Mouse (Mus musculus) lung, postnatal 36 days (tissue): ENCODE data around the gene Cabp2.
A peak's percentile ranks its signal among the peaks of the same experiment; 100 is the strongest.
"Not testable (repeated sequence)": the region's sequence is repeated elsewhere in the genome, so short reads cannot be mapped to it uniquely, and the experiment has no call there.

Source experiments
- DNase-seq: peaks from one replicate; pipeline ENCODE4 v3.0.0; 2022; ENCODE audit warnings: mixed read lengths

Cabp2 gene

DNA sequence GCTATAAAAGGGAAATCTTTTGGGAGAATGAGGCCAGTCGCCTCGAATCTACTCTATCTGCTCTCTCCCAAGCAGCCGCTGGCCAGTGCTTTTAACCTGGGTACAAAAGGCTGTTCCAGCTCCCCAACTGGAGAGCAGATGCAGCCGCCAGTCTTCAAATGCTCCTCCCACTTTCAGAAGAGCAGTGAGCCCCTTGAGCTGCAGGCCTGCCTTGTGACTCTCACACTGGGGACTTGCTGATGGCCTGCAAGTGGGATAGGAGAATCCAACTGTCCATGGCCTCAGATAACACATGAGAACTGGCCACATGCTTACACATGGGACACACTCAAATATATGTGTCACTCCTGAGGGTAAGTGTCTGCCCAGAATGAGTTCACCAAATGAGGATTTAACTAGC is 24.7 kb upstream of the Cabp2 start:
- no peak for DNase-seq

- DNase-seq, result no peak
Measured at GRCm38 (mm10) chr19:4057389-4057788, 24.0 kb upstream of the Cabp2 start.

DNA sequence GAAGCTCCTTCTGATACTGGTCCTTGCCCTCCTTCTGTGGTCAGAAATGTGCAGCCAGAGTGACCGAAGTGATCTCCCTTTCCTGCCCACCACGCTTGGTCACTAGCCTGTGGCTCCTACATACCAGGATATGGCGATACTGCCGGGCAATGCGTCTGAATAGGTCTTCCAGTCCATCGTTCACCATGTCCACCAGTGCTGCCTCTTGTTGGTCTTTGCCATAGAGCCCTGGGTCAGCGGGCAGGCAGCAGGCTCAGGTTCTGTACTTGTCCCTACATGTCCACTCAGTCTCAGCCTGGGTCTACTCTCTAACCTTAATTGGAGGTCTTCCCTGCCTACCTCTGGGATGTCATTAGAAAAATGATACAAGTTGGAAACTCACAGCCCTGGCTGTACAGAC is 23.4 kb upstream of the Cabp2 start:
- DNase-seq, result no peak

GRCm38 (mm10) chr19:4058581-4058980 is 22.8 kb upstream of the Cabp2 start:
- no peak for DNase-seq

DNA sequence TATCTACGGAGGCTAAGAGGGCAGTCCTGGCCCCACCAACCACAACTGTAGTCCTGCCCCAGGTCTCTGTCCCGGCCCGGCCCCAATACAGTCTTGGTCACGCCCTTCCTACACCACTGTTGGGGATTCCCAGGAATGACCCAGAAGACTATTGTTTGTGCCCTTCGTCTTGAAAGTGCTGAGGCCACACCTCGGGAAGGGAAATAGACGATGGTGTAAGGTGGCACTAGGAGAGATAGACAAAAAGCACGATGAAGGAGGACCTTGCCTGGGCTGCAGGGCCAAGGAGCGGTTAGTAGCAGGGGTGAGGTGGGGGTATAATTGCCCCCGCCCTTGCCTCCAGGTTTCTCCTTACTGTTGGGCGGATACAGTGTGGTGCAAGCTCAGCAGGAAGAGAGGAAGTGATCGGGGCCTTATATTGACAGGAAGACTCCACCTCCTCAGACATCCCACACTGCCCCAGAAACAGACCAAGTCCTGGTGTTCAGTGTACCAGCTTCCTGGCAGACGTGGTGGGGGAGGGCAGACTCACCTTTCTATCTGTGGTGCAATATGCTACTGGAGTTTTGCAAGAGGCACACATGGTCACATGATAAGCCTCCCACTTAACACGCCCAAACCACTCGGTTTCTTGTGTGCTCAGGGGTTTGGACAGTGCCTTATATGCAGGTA is 22.2 kb upstream of the Cabp2 start, which contains the start of gene Gstp3:
Gstp3 (minus strand) TSS at position 501 of the 672 bp plus-strand sequence.
- peak; percentile 83 for DNase-seq

- not testable (repeated sequence) for DNase-seq
Measured at GRCm38 (mm10) chr19:4060044-4060898, 21.1 kb upstream of the Cabp2 start.

DNA sequence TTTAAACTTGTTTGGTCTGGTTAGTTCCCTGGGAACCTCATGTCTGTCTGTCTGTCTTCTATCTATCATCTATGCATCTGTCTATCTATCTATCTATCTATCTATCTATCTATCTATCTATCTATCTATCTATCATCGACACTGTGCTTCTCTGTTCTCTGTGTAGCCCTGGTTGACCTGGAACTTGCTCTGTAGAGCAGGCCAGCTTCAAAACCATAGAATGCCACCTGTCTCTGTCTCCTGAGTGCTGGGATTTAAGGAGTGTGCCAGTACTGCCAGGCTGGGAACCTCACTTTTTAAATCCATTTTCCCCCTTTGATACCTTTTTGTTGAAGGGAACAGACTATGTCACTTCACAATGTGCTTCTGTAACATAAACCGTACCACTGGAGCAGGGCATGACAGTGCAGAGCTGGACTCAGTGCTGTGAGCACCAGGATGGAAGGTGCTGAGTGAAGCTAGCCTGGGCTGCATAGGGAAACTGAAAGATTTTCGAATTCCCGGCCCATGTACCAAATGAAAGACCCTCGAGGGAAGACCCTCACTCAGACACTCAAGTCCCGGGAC is 20.4 kb upstream of the Cabp2 start:
- no peak for DNase-seq

DNA sequence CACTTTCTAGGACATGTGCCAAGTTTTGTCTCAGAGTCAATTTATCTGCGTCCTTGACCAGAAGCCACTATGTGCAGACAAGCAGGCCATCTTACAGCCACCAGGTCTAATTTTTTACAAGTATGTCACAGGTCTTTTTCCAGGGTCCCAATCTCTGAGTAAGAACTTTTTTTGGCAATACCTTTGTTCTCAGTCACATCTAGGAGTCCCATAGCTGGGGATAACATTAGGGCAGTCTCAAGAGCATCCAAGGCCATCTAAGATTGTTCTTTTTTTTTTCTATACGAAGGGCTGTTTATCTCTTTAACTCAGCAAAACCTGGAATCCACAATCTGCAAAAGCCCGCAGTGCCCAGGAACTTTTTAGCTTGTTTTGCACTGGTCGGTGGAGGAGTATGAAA is 18.0 kb upstream of the Cabp2 start:
- DNase-seq, result not testable (repeated sequence)

DNA sequence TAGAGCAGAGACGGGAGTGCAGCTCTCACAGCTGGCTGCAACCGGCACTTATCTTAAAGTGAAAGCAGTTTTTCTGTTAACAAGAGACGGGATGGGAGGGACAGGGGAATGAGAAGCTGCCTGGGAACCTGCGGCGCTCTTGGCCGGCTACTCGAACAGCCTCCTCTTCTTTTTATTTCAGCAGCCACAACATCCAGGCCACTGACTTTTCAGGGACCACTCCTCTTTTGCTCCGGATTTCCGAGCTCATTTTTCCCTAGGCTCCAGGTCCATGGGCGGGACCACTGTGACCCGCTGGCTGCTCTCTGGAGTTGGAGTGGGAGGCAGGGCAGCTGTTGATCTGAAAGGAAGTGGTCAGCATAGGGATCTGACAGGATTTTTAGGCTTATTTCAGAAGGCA is 16.9 kb upstream of the Cabp2 start:
- not testable (repeated sequence) for DNase-seq

DNA sequence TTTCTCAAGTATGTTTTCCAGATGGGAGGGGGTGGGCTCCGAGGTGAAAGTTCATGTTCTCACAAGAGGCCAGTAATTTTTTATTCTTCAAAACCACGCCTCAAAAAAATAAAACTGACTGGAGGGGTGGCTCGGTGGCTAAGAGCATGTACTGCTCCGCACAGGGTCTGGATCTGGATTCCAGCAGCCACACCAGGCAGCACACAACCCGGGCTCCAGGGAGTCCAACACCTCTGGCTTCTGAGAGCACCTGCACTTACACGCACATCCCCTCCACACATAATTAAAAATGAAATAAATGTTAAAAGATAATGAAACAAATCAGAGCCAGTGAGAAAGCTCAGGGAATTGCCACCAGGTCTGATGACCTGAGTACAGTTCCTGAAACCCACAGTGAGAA is 15.1 kb upstream of the Cabp2 start:
- no peak for DNase-seq

GRCm38 (mm10) chr19:4066877-4067276 is 14.5 kb upstream of the Cabp2 start:
- DNase-seq, result no peak

GRCm38 (mm10) chr19:4068242-4068641 is 13.1 kb upstream of the Cabp2 start:
- not testable (repeated sequence) for DNase-seq

DNA sequence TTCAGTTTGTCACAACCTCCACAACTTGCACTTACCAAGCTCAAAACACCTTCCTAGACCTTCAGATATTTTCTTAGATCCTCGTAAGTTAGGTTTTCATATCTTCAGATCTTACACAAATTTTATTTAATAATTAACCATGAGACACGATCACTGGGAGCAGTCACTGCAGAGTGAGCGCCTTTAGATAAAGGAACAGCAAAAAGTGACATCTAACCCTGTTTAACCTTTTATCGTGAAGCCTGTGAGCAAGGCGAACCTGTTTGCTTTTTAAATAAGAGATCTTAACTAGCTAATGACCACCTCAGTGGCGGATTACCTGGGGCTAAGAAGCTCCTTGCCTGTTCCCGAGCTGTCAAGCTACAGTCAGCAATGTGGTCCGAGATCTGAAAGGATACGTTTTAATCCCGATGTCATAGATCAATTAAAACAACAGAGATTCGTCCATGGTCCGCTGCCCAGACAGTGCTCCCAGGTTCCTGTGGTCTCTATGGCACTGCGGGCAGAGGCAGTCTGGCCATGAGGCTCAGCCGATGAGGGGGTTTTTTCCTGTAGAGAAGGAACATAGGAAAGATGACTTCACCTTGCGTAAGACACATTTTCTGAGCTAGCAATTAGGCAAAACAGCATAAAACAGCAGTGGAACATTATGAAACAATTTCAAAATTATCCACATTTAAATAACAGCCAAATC is 12.5 kb upstream of the Cabp2 start:
- DNase-seq, result no peak

GRCm38 (mm10) chr19:4070311-4070710 is 11.1 kb upstream of the Cabp2 start:
- no peak for DNase-seq

DNA sequence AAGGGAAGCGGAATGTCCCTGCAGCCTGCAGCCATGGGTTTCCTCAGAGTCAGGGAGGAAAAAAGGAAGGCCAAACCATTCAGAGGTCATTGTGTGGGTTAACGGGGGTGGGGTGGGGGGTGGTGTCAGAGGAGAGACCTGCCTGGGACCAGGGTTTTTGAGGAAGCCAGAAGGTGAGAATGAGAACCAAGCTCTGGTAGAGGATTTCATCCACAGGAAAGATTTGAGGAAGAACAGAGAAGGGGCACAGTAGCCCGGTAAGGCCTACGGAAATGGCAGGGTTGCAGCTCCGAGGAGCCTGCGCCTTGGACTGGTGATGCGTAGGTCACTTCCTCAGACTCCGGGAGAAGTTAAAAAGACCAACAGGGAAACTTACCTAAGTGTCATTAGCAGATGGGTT is 10.6 kb upstream of the Cabp2 start:
- DNase-seq, result no peak

GRCm38 (mm10) chr19:4071406-4071805 is 10.0 kb upstream of the Cabp2 start:
- no peak for DNase-seq

DNA sequence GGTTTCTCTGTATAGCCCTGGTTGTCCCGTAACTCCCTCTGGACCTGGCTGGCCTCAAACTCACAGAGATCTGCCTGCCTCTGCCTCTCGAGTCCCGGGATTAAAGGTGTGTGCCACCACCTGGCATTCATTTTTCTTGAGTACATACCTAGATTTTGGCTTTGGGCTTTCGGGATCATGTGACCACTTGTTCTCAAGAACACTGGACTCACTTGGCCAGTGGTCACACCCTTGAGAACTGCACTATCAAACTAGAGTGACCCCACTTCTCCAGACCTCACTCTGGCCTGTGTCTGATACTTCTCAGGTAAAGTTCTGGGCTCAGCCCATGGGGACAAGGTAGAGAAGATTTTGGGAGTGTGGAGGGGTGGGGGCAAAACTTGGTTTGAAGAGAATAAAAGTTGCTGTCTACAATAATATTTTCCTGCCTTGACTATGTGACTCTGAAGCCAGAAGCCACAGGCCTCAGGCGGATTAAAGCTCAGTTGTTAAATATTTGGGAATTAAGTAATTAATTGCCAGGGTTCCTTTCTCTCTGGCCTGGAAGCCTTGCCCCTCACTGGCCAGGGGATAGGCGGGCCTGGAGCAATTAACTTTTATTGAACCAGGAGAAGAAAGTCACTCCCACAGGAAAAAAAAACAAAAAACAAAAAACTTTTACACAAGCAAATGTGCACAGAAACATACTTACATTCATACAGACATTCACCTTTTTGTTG is 8.5 kb upstream of the Cabp2 start:
- peak; percentile 54 for DNase-seq

- DNase-seq, result no peak
Measured at GRCm38 (mm10) chr19:4075531-4075930, 5.8 kb upstream of the Cabp2 start.

DNA sequence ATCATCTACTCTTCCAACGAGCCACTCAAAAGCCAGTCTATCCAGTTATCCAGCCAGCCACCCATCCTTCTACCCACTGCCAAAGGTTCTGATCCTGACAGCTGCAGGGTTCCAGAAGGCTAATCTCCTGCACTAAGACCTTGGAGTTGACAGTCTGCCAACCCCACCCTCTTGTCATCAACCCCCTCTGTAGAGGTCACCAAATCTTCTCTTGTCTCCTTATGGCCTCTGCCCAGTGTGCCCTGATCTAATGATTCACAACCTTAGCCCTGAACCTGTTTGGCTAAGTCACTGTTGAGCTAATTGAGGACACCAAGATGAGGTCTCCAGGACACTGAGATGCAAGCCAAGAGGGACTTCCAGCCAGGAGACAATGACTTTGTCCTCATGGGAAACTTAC is 1.8 kb upstream of the Cabp2 start:
- no peak for DNase-seq

DNA sequence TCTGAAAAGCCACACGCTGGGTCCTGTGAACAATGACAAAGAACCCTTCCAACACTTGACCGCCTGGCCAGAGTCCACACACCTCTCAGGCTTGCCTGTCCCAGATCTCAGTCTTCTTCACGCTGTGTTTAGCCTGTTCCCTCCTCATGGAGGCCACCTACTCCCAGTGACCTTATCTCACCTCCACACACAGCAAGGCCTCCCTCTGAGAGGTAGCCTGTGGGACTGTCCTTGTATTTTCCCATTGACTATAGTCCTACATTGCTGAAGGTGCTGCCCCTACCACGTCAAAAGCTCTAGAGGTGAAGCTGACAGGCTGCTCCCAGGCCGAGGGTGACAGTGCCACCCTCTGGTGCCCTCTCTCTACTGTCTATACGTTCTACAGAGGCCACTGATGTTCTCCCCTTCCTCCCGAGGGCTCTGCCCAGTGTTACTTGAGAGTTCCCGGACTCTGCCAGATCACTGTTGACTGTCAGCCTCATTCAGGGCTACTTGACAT is 818 bp upstream of the Cabp2 start:
- peak; percentile 34 for DNase-seq

DNA sequence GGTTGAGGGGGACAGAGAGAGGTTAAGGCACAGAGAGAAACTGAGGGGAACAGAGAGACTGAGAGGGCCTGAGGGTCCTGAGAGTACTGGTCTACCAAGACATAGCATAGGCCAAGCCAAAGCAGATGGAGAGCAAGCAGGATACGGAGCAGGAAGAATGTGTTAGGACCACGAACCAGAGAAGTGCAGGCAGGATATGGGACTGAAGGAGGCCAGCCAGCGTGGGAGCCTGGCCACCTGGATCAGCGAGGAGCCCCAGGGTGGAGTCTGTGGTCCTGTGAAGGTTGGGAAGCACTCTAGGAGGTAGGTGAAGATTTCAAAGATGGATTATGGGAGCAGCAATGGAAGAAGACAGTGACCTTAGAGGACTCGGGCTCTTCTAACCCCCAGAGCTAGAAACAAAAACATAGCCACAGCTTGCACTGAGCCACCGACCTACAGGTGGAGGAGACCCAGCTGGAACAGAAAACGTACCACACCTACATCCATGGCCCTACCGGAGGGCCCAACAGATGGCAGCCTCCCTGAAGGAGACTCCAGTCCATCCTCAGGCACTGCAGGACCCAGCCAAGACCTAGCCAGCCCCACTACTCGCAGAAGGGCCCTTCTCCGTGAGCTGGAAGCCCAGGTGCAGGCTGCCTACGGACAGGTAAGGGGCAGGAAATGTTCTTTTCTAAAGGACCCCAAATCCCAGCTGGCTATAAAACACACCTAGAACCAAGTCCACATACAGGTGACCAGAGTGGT is 1.0 kb downstream of the Cabp2 start:
- DNase-seq, result no peak

- no peak for DNase-seq
Measured at GRCm38 (mm10) chr19:4083316-4083715, 1.9 kb downstream of the Cabp2 start.
